Mouse (Mus musculus): ENCODE measurements at regions not wholly inside any gene's neighbourhood (a gene's known extent, or its start where the extent isn't known, plus 50 kb on each side); places are given as distances from the start of the nearest gene placed in this dataset.

DNA sequence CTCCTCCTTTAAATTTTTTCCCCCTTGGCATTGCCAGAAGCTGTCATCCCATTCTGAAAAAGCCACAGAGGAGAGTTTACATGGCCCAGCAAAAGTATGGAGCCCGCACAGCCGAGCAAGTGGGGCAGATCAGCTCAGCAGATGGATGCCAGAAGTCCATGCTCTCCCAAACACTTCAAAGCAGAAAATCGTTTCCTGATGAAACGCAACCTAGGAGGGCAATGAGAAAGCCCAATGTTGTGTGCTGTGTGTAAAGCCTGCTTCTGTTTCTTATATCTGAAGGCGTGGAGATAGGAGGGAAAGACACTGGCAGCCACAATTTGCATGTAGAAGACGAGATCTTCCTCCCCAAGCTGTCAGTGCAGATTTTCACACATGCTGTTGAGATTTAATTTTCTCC, 92.4 kb upstream of the Stt3b start:
- Histone ChIP-seq H3K9ac (ENCODE audit: low read length) (no peak overlapping the region), H3K4me2 (ENCODE audit: low read length) (no peak overlapping the region), H3K27ac (ENCODE audit: low read depth) (no peak overlapping the region), H3K4me3 (ENCODE audit: low read depth, low read length) (no peak overlapping the region), H3K4me1 (replicated peaks; ENCODE audit: control insufficient read depth, insufficient read depth, low read length) (0 out of 2 replicates have a peak, but pooled peaks cover 9% of the 10 kb centered on the region), H3K9me3 (ENCODE audit: control insufficient read depth, low read length) (peaks cover 4% of the 10 kb centered on the region; the same call in 1 of the 2 replicates), H3K27me3 (replicated peaks; ENCODE audit: control insufficient read depth, insufficient read depth, low read length) (no peaks in the 10 kb centered on the region), H3K36me3 (ENCODE audit: control insufficient read depth, insufficient read depth, low read length) (no peaks in the 10 kb centered on the region)
- WGBS, result 57% methylated on average over 6 of the region's 6 CpGs
- ATAC-seq (replicated peaks; ENCODE audit: low FRiP score, low TSS enrichment, low read depth), result no peak
- no peak for DNase-seq (ENCODE audit: low spot score)

DNA sequence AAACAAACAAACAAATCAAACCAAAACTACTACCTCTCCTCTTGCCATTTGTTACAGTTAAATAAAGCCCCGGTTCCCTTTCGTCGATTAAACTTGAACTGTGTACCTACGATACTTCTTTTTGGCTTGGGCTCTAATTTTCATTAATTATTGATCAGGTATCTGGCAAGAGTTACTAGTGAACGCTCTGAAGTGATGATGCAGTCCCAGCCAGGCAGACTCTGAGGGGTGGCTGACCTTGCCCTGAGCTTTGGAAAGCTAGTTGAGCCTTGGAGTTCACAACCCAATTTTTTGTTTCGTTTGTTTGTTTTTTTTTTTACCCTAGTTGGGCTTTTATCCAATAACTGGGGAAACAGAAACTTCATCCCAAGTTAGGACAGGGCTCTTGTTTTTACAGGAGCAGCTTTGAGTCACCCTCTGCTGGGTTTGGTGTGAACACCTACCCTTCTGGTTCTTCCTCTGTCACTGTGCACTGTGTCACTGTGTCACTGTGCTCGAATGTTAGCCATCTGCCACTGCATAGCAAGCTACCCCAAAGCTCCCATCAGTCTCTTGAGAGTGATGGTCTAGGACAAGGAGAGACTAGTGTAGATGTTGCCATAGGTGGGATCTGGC, 93.2 kb upstream of the Stt3b start:
- WGBS, result 89% methylated on average over 7 of the region's 7 CpGs
- ATAC-seq (replicated peaks; ENCODE audit: low FRiP score, low TSS enrichment, low read depth), result no peak
- no peak for DNase-seq (ENCODE audit: low spot score)

DNA sequence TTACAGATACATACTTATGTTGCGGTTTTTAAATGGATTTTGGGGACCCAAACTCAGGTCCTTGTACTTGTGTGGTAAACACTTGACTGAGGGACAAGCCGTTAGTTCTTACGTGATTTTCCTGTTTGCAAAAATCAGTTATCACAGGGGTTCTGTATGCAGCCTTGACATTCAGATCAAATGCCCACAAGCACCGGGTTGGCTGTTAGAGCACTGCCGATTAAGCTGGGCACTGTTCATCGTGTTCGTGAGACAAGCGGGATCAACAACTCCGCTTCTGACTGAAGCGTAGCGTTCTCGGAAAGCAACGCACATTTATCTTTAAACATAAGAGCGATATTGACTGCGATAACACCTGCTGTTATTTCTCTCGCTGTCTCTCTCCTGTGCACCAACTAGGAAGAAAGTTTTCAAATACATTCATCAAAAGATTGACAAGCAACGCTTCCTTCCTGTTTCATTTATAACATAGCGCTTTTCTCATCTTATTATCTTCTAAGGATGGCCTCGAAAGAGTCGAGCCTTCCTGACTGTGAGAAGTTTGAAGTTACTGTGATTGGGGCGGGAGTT, 97.8 kb upstream of the Stt3b start:
- H3K4me3 ChIP-seq (ENCODE audit: low read depth, low read length), result no peak overlapping the region
- H3K4me2 ChIP-seq (ENCODE audit: low read length), result no peak overlapping the region
- no peaks in the 10 kb centered on the region for H3K27me3 ChIP-seq (replicated peaks; ENCODE audit: control insufficient read depth, insufficient read depth, low read length)
- H3K9ac ChIP-seq (ENCODE audit: low read length), result no peak overlapping the region
- H3K27ac ChIP-seq (ENCODE audit: low read depth), result no peak overlapping the region
- ATAC-seq (replicated peaks; ENCODE audit: low FRiP score, low TSS enrichment, low read depth) (no peak), DNase-seq (ENCODE audit: low spot score) (no peak)
- H3K36me3 ChIP-seq (ENCODE audit: control insufficient read depth, insufficient read depth, low read length), result no peaks in the 10 kb centered on the region
- H3K4me1 ChIP-seq (replicated peaks; ENCODE audit: control insufficient read depth, insufficient read depth, low read length), result no peaks in the 10 kb centered on the region
- 88% methylated on average over 21 of the region's 21 CpGs for WGBS
- H3K9me3 ChIP-seq (ENCODE audit: control insufficient read depth, low read length), result no peaks in the 10 kb centered on the region

More for the DNA sequence above, 93.2 kb upstream of the Stt3b start:
- no peaks in the 10 kb centered on the region for H3K36me3 ChIP-seq (ENCODE audit: control insufficient read depth, insufficient read depth, low read length)
- no peaks in the 10 kb centered on the region for H3K27me3 ChIP-seq (replicated peaks; ENCODE audit: control insufficient read depth, insufficient read depth, low read length)
- no peak overlapping the region for H3K9ac ChIP-seq (ENCODE audit: low read length)
- H3K27ac ChIP-seq (ENCODE audit: low read depth), result no peak overlapping the region
- H3K4me1 ChIP-seq (replicated peaks; ENCODE audit: control insufficient read depth, insufficient read depth, low read length), result 0 out of 2 replicates have a peak, but pooled peaks cover 9% of the 10 kb centered on the region
- no peak overlapping the region for H3K4me3 ChIP-seq (ENCODE audit: low read depth, low read length)
- H3K4me2 ChIP-seq (ENCODE audit: low read length), result no peak overlapping the region
- no peaks in the 10 kb centered on the region for H3K9me3 ChIP-seq (ENCODE audit: control insufficient read depth, low read length)

DNA sequence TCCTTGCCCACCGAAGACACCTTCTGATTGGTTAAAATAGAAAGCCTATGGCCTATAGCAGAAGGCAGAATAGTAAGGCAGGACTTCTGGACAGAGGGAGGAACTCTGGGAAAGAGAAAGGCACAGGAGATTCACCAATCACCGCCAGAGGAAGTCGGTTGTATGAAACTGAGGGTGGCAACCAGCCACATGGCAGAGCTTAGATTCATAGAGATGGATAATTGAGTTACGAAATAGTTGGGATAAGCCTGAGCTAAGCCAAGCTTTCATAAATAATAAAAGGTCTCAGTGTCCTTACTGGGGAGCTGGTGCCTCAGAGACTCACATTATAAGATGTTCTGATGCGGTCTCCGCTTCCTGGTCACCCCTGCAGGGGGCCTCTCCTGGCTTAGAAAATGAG, 98.7 kb upstream of the Stt3b start:
- Histone ChIP-seq H3K4me2 (ENCODE audit: low read length) (no peak overlapping the region), H3K27ac (ENCODE audit: low read depth) (no peak overlapping the region), H3K27me3 (replicated peaks; ENCODE audit: control insufficient read depth, insufficient read depth, low read length) (no peaks in the 10 kb centered on the region), H3K36me3 (ENCODE audit: control insufficient read depth, insufficient read depth, low read length) (no peaks in the 10 kb centered on the region), H3K9me3 (ENCODE audit: control insufficient read depth, low read length) (no peaks in the 10 kb centered on the region), H3K4me3 (ENCODE audit: low read depth, low read length) (no peak overlapping the region), H3K9ac (ENCODE audit: low read length) (no peak overlapping the region), H3K4me1 (replicated peaks; ENCODE audit: control insufficient read depth, insufficient read depth, low read length) (no peaks in the 10 kb centered on the region)
- ATAC-seq (replicated peaks; ENCODE audit: low FRiP score, low TSS enrichment, low read depth) (no peak), DNase-seq (ENCODE audit: low spot score) (no peak)
- 85% methylated on average over 6 of the region's 6 CpGs for WGBS

DNA sequence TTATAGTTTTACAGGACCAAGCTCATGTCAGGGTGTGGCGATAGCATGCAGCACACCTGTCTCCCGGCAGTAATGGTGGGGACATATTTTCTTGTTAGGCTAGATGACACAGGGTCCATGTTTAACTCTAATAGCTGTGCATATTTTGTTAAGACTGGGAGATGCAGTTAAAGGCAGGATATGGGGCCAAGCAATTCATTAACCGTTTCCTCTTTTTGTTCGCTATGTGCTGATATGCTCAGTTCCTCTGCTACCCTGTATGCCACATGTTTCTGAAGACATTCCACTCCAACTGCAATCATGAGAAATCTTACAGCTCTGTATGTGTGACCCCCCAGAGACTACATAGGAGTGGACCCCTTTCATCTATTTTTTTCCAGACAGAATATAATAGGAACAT, 104.0 kb upstream of the Stt3b start:
- ATAC-seq (replicated peaks; ENCODE audit: low FRiP score, low TSS enrichment, low read depth), result no peak
- no peaks in the 10 kb centered on the region for H3K4me1 ChIP-seq (replicated peaks; ENCODE audit: control insufficient read depth, insufficient read depth, low read length)
- H3K27ac ChIP-seq (ENCODE audit: low read depth), result no peak overlapping the region
- no peaks in the 10 kb centered on the region for H3K36me3 ChIP-seq (ENCODE audit: control insufficient read depth, insufficient read depth, low read length)
- H3K27me3 ChIP-seq (replicated peaks; ENCODE audit: control insufficient read depth, insufficient read depth, low read length), result no peaks in the 10 kb centered on the region
- 0 out of 2 replicates have a peak, but pooled peaks cover 2% of the 10 kb centered on the region for H3K9me3 ChIP-seq (ENCODE audit: control insufficient read depth, low read length)
- H3K4me3 ChIP-seq (ENCODE audit: low read depth, low read length), result no peak overlapping the region
- no peak for DNase-seq (ENCODE audit: low spot score)
- H3K4me2 ChIP-seq (ENCODE audit: low read length), result no peak overlapping the region
- 84% methylated on average over 4 of the region's 4 CpGs for WGBS
- no peak overlapping the region for H3K9ac ChIP-seq (ENCODE audit: low read length)

DNA sequence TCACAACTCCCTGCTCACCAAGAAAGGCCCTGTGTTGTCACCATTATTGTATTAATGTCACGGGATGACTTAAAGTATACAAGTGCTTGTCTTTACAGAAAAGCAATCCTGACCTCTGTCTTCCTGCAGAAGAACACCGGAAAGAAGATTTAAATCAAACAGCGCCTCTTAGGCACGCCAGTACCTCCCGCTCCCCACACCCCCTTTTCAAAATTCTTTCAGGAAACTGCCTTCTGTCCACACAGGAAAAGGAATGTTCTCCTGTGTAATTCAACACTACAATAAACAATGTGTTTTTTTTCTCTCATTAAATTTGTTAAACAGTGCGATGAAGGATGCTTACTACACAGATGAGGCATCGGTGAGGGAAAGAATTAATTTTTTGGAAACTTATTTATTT, 112.6 kb upstream of the Stt3b start:
- H3K4me2 ChIP-seq (ENCODE audit: low read length), result no peak overlapping the region
- H3K36me3 ChIP-seq (ENCODE audit: control insufficient read depth, insufficient read depth, low read length), result no peaks in the 10 kb centered on the region
- no peaks in the 10 kb centered on the region for H3K27me3 ChIP-seq (replicated peaks; ENCODE audit: control insufficient read depth, insufficient read depth, low read length)
- no peak overlapping the region for H3K9ac ChIP-seq (ENCODE audit: low read length)
- ATAC-seq (replicated peaks; ENCODE audit: low FRiP score, low TSS enrichment, low read depth), result no peak
- no peak overlapping the region for H3K4me3 ChIP-seq (ENCODE audit: low read depth, low read length)
- no peaks in the 10 kb centered on the region for H3K4me1 ChIP-seq (replicated peaks; ENCODE audit: control insufficient read depth, insufficient read depth, low read length)
- 41% methylated on average over 7 of the region's 7 CpGs for WGBS
- DNase-seq (ENCODE audit: low spot score), result no peak
- no peak overlapping the region for H3K27ac ChIP-seq (ENCODE audit: low read depth)
- H3K9me3 ChIP-seq (ENCODE audit: control insufficient read depth, low read length), result peaks cover 8% of the 10 kb centered on the region; the same call in 1 of the 2 replicates

DNA sequence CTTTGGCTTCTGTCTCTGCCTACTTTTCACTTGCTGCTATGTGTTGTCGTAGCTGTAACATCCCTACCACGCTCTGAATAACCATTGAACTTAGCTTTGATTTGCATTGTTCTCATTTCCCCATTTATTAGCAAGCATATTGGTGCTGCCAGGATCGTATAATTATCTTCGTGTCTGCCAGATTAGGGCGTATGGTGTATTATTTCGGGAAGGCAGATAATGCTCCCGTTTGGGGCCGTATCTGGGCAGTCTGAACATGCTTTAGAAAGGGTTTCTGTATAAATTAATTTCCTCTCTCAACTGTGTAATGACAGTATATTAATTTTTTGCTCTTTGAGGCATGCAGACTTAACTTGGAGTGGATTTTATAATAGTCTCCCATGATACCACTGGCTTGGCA, 116.5 kb upstream of the Stt3b start:
- WGBS, result 88% methylated on average over 8 of the region's 8 CpGs
- Histone ChIP-seq H3K4me3 (ENCODE audit: low read depth, low read length) (no peak overlapping the region), H3K27me3 (replicated peaks; ENCODE audit: control insufficient read depth, insufficient read depth, low read length) (no peaks in the 10 kb centered on the region), H3K36me3 (ENCODE audit: control insufficient read depth, insufficient read depth, low read length) (no peaks in the 10 kb centered on the region), H3K9ac (ENCODE audit: low read length) (no peak overlapping the region), H3K4me1 (replicated peaks; ENCODE audit: control insufficient read depth, insufficient read depth, low read length) (no peaks in the 10 kb centered on the region), H3K9me3 (ENCODE audit: control insufficient read depth, low read length) (no peaks in the 10 kb centered on the region), H3K4me2 (ENCODE audit: low read length) (no peak overlapping the region), H3K27ac (ENCODE audit: low read depth) (no peak overlapping the region)
- no peak for DNase-seq (ENCODE audit: low spot score)
- ATAC-seq (replicated peaks; ENCODE audit: low FRiP score, low TSS enrichment, low read depth), result no peak

DNA sequence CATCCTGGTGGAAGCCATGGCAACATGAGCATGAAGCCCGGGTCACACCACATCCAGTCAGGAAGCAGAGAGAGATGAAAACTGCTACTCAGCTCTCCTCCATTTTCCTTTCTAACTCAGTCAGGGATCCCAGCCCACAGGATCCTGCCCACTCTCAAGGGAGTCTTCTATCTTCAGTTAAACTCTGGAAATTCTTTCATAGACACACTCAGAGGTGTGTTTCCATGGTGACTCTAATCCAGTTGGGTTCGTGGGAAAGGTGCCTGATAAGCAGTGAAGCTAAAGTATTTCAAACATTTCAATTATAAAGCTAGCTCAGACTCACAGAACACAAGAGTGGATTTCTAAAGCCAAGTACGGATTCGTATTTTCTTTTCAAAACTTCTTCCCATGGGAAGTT, 120.0 kb upstream of the Stt3b start:
- no peak for DNase-seq (ENCODE audit: low spot score)
- no peaks in the 10 kb centered on the region for H3K36me3 ChIP-seq (ENCODE audit: control insufficient read depth, insufficient read depth, low read length)

DNA sequence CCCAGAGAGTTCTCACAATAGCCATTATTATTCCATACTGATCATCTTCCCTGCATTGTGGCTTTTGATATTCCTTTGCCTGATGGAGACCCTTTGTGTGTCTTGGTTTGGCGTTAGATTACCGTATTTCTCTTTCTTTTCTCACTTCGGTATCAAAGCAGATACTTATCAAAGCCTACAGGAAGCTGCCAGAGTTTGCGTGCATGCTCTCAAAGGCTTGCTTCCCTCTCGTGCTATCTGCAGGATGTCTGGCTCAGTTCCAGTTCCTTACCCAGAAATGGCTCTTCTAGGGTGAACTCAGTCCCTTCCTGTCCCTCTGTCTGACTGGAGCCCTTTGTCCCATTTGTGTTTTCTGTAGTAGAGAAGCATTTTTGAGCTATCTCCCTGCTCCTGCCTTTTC, 124.5 kb upstream of the Stt3b start:
- no peaks in the 10 kb centered on the region for H3K4me1 ChIP-seq (replicated peaks; ENCODE audit: control insufficient read depth, insufficient read depth, low read length)
- H3K4me3 ChIP-seq (ENCODE audit: low read depth, low read length), result no peak overlapping the region
- no peak overlapping the region for H3K9ac ChIP-seq (ENCODE audit: low read length)
- H3K9me3 ChIP-seq (ENCODE audit: control insufficient read depth, low read length), result 0 out of 2 replicates have a peak, but pooled peaks cover 5% of the 10 kb centered on the region
- DNase-seq (ENCODE audit: low spot score), result no peak
- no peaks in the 10 kb centered on the region for H3K27me3 ChIP-seq (replicated peaks; ENCODE audit: control insufficient read depth, insufficient read depth, low read length)
- no peaks in the 10 kb centered on the region for H3K36me3 ChIP-seq (ENCODE audit: control insufficient read depth, insufficient read depth, low read length)
- H3K27ac ChIP-seq (ENCODE audit: low read depth), result no peak overlapping the region
- WGBS, result 38% methylated on average over 5 of the region's 5 CpGs
- ATAC-seq (replicated peaks; ENCODE audit: low FRiP score, low TSS enrichment, low read depth), result no peak
- no peak overlapping the region for H3K4me2 ChIP-seq (ENCODE audit: low read length)

More for the DNA sequence above, 120.0 kb upstream of the Stt3b start:
- H3K27me3 ChIP-seq (replicated peaks; ENCODE audit: control insufficient read depth, insufficient read depth, low read length), result no peaks in the 10 kb centered on the region
- ATAC-seq (replicated peaks; ENCODE audit: low FRiP score, low TSS enrichment, low read depth), result no peak
- 68% methylated on average over 4 of the region's 4 CpGs for WGBS
- no peak overlapping the region for H3K4me2 ChIP-seq (ENCODE audit: low read length)
- no peak overlapping the region for H3K4me3 ChIP-seq (ENCODE audit: low read depth, low read length)
- no peak overlapping the region for H3K9ac ChIP-seq (ENCODE audit: low read length)
- no peaks in the 10 kb centered on the region for H3K4me1 ChIP-seq (replicated peaks; ENCODE audit: control insufficient read depth, insufficient read depth, low read length)
- H3K9me3 ChIP-seq (ENCODE audit: control insufficient read depth, low read length), result no peaks in the 10 kb centered on the region
- H3K27ac ChIP-seq (ENCODE audit: low read depth), result no peak overlapping the region
